Mouse (Mus musculus) liver (tissue): Measurements from ENCODE around the gene Itgb3.

ENCODE experiments used
- DNase-seq: peaks from one replicate; pipeline ENCODE4 v3.0.0-alpha.2; 2020; ENCODE audit warnings: mixed read lengths

Itgb3 gene

DNA sequence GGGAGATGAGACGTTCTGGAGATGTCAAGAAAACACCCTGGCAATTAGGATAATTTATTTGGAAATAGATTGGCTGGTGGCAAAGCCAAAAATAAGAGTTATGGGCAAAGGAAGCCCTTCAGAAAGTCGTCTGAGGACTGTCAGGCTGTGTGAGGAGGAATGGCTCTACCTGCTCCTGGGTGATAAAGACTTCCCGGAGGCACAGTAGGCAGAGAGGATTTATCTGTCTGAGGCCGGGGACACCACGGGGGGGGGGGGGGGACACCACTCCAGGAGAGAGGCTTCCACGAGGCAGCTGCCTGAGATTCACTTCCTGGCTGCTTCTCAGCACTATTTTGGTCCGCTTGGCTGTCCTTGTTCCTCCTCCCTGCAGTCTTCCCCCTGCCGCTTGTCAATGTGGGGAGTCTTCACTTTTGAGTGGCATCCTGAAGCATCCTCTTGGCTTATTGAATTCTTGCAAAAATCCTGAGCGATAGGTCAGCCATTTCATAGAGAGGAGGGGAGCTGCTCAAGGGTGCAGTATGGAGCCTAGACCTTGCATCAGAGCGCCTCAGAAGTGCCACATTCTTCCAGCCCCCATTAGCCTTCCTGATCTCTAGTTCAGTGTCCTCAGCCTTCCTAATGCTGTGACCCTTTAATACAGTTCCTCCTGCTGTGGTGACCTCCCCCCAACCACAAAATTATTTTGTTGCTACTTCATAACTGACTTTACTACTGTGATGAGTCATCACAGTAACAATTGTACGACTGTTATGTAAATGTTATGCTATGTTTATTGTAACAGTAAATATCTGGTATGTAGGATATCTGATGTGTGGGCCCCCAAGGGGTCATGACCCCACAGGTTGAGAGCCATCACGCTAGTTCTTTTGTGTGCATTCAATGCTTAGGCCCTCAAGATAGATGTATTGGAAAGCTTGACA, 14.5 kb downstream of the Itgb3 start:
- peak; percentile 64 for DNase-seq

DNA sequence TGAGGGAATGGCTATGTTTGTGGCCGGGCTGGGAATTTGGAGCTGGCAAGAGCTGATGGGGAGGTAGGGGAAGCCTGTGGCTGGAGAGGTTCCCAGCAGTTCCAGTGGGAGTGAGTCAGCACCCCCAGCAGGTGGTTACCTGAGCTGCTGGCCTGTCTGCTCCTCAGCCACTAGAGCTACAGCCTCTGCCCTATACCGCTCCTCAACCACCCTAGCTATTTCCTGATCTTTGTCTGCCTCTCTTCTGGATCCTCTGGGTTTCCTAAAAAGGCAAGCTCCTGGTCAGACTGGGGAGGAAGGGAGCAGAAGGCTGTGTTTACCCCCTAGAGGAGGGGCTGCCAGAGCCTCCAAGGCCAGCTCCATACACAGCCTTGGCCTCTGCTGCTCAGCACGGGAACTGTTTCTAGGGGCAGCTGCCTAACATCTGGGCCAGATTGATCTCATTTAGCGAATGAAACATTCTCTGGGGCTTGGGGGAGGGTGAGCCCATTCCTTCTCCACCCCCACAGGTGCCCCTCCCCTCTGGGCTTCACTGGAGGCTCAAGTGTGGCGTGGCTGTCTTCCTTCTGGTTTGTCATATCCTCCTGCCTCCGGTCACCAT, 17.1 kb downstream of the Itgb3 start:
- no peak for DNase-seq

- DNase-seq = peak; percentile 61
Observed at GRCm38 (mm10) chr11:104625453-104626402, 17.9 kb downstream of the Itgb3 start.

GRCm38 (mm10) chr11:104626635-104627034, 18.8 kb downstream of the Itgb3 start:
- DNase-seq = no peak

DNA sequence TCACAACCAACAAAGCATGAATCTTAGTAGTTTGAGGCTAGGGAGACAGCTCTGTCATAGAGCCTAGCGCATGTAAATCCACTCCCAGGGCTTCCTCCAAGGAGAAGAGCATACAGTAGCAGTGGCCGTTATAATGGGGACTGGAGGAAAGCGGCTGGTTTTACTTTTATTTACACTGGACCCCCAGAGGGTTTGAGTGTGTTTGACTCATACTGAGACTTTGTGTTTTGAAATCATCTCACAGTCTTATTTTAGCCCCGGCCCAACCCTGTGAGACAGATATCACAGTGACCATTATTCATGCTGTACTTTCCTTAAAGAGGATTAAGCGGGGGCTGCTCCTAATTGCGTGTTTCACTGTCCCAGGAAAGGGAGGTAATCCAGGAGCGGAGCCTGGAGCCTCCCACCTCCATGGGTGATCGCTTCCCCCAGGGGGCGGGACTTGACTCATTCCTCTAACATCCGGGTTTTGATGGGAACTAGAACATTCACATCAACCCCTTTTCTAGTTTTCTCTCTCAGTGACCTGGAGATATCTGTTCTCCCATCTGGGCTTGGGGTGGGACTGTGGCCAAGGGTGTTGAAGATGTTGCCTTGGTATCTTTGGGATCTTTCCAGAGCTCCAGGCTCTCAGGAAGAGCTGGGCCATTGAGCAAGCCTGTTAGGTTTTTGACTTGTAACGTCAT, 20.0 kb downstream of the Itgb3 start:
- DNase-seq = no peak

DNA sequence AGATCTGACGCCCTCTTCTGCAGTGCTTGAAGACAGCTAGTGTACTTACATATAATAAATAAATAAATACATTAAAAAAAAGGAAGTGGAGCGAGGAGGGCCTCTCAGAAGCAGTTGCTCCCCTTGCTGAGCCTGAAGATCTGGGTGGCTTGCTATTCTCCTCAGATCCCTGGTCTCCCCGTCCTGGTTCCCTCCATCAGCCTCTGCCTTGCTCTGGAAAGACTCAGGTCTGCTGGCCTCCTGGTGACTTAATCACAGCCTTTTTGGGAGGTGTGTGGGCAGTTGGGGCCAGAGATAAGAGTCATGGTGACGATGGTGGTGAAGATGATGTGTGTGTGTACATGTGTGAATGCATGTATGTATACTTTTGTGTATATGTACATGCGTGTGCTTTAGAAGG, 20.8 kb downstream of the Itgb3 start:
- no peak for DNase-seq

GRCm38 (mm10) chr11:104630185-104630835, 22.5 kb downstream of the Itgb3 start:
- no peak for DNase-seq

DNA sequence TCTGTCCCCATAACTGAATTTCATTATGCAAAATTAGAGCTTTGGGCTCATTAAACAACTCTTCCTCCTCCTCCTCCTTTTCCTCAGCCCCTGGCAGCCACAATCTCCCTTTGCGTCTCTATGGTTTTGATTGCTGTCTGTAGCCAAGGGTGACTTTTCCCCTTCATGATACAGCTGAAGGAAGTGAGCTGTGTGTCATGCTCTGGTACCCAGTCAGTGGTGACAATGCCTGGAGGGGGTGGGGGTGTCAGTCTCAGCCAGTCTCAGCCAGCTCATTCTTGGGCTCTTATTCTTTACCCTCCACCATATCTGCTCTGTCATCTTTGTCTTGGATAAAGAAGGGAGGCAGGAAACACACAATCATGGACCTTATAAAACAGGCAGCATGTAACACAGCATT, 23.5 kb downstream of the Itgb3 start:
- no peak for DNase-seq

DNA sequence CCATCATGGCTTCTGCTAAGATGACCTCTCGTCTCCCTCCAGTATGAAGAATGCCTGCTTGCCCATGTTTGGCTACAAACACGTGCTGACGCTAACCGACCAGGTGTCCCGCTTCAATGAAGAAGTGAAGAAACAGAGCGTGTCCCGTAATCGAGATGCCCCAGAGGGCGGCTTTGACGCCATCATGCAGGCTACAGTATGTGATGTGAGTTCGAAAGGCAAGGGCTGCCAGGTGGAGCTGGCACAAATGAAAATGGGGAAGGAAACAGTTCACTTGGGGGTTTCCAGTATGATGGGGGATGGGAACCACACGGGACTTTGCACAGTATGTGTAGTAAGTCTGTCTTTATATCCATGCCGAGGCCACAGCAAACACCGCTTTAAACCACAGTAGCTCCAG, 29.2 kb downstream of the Itgb3 start:
- DNase-seq = no peak

DNA sequence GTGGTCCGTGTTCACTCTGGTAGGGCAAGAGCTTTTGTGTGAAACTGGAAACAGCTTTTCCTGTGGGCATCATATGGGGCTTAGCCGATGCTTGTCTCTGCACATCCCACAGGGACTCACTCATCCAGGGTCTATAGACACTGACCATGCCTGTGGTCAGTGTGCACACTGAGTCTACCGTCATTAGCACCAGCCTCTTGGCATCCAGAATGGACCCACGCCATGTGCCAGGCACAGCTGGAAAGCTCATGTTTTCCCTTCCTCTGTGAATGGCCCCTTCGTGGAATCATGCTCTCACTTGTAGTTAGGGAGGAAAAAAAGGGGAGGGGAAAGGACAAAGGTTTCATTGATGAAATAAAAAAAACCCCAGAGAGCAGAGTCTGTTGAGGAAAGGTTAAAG, 30.2 kb downstream of the Itgb3 start:
- no peak for DNase-seq

DNA sequence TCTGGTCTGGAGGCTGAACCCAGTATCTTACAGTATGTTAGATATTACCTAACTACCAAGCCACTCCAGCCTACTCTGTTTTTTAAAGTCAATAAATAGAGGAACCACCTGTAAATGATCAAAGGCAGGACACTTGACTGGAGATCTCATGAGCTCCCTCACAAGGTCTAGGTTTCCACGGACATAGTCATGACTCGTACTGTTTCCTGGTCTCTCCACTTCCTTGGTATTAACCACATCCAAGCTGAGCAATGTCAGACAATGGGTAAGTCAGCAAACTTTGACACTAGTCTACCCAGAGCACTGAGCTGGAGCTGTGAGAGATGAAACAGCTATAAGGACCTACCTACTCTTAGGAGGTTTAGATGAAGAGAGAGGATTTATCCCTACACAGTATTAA, 31.1 kb downstream of the Itgb3 start:
- DNase-seq = no peak

- DNase-seq = no peak
Observed at GRCm38 (mm10) chr11:104639634-104640033, 31.8 kb downstream of the Itgb3 start.

DNA sequence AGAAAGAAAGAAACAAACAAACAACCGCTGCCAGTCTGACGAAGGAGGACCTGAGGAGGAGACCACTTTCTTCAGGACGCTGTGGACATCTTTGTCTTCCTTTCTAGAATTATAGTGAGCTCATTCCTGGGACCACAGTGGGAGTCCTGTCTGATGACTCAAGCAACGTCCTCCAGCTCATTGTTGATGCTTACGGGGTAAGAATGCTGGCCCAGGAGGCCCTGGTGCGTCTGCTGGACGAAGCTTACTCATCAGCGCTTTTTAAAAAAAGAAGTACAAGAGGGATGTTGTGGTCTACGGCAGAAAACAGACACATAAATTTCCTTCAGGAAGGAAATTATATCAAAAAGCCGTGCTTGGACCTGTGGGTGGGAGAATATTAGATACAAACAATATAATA, 33.1 kb downstream of the Itgb3 start:
- no peak for DNase-seq

DNA sequence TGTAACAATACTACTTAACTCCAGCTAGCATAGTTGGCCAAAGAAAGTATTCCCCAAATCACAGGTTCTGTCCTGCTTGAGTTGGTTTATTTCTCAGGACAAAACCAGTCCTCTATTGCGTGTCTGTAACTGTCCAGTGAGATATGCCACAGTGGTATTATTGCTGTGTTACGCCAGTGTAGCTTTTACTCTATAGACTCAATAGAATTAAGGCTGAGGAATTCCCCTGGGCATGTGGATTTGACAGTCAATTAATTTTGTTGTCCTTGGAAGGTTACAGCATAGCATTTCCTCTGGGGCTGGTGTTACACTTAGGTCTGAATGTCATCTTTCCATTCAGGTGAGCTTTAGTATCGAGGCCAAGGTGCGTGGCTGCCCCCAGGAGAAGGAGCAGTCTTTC, 35.4 kb downstream of the Itgb3 start:
- no peak for DNase-seq

GRCm38 (mm10) chr11:104645402-104645801, 37.6 kb downstream of the Itgb3 start:
- no peak for DNase-seq

DNA sequence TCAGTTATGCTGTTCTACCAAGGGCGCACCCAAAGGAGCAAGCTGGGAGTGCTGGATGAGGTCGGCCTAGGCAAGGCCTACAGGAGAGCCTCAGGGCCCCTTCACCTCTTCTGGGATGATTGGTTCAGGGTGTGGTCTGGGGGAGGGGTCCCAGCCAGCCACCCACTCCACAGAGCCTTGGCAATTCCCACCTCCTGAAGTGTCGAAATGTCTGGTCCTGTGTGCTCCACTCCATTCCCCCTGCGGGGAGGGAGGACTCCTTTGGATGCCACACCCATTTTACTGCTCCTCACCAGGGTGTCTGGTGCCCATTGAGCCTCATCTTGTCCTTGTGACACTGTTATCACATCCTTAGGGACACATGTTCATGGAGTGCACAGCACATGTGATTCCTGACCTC, 38.4 kb downstream of the Itgb3 start:
- DNase-seq = no peak

GRCm38 (mm10) chr11:104646611-104647010, 38.8 kb downstream of the Itgb3 start:
- no peak for DNase-seq

DNA sequence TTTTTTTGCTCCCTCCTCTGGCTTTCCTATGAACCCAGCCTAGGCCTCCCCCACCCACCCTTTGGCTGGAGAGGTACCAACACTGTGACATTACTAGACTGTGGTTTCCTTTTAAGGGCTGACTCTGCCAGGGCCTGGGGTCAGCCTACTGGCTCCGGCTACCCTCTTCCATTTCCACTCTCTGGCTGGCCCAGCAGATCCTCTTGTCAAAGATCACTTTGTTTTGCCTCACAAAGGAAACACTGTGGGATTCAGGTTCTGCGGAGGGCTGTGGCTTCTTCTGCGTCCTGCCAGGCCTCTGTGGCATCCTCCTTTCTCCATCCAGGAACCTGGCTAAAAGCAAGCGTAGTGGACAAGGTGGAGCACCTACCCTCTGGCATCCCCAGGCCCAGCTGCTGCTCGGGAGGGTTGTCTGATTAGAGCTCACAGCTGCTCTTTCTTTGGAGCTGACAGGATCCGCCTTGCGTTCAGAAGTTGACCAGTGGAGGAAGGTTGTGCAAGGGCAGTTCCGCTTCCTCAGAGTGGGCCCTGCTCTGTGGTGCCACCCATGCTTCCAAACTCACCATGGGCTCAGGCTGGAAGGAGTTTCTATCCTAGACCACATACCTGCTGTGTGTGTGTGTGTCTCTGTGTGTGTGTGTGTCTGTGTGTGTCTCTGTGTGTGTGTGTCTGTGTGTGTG, 39.5 kb downstream of the Itgb3 start:
- peak; percentile 15 for DNase-seq

DNA sequence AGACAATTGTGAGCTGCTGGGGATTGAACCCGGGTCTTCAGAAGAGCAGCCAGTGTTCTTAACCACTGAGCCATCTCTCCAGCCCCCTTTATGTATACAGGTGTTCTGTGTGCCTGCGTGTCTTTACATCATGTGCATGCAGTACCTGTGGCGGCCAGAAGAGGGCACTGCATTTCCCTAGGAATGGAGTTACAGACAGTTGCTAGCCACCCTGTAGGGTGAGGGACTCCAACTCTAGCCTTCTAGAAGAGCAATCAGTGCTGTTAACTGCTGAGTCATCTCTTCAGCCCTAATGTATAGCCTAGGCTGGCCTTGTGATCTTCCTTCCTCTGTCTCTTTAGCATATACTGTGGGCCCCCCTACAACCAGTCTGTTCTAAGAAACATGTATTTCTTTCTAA, 40.8 kb downstream of the Itgb3 start:
- DNase-seq = peak; percentile 61

DNA sequence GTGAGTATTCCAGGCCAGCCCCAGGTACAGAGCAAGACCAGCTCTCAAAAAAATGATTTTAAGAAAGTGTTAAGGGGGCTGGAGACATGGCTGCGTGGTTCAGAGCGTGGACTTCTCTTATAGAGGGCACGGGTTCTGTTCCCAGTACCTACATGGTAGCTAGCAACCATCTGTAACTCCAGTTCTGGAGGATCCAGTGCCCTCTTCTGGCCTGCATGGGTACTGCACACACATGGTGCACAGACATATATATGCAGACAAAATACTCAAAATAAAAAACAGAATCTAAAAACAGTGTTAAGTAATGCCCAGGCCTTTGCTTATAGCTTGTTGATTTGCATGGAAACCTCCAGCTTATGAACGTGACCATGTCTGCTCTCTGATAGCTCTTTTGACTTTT, 52.8 kb downstream of the Itgb3 start:
- DNase-seq = no peak

- DNase-seq = peak; percentile 61
Observed at GRCm38 (mm10) chr11:104661106-104661505, 53.3 kb downstream of the Itgb3 start.
